Mouse (Mus musculus) intestine, embryonic 14.5 days (tissue): Measurements from ENCODE around the gene Wdr93. TPM values are rescaled to one million over a fixed set of nuclear protein-coding genes. Genes with fewer than 3 reads are reported as not detected.

Experiments
- ATAC-seq: fragments of 200-750 bp; cut with Nextera tagmentation; replicated peaks from 2 replicates; pipeline ENCODE4 v1.8.0; 2017; ENCODE audit warnings: low read depth, moderate number of reproducible peaks, moderate TSS enrichment, moderate library complexity; ENCODE audit not compliant: low FRiP score, low TSS enrichment
- DNase-seq: peaks from one replicate; pipeline ENCODE4 v3.0.0-alpha.2; 2018; ENCODE audit warnings: low spot score
- H3K27ac ChIP-seq: fragments of 300-500 bp; sonication (generic); 2 replicates; pipeline ENCODE4 v1.5.1; 2014; ENCODE audit warnings: low read depth, mild to moderate bottlenecking, control low read depth
- H3K27me3 ChIP-seq: fragments of 300-500 bp; sonication (generic); replicated peaks from 2 replicates; pipeline ENCODE4 v1.6.1; 2014; ENCODE audit warnings: low read length, control low read depth; ENCODE audit not compliant: control insufficient read depth, insufficient read depth
- H3K36me3 ChIP-seq: fragments of 300-500 bp; sonication (generic); 2 replicates; pipeline ENCODE4 v1.6.1; 2014; ENCODE audit warnings: low read length, control low read depth; ENCODE audit not compliant: control insufficient read depth, insufficient read depth
- H3K4me1 ChIP-seq: fragments of 300-500 bp; sonication (generic); replicated peaks from 2 replicates; pipeline ENCODE4 v1.6.1; 2014; ENCODE audit warnings: low read length, control low read depth, mixed read lengths; ENCODE audit not compliant: control insufficient read depth, insufficient read depth
- H3K4me2 ChIP-seq: fragments of 300-500 bp; sonication (generic); 2 replicates; pipeline ENCODE4 v1.6.1; 2014; ENCODE audit warnings: low read length
- H3K4me3 ChIP-seq: fragments of 300-500 bp; sonication (generic); 2 replicates; pipeline ENCODE4 v1.5.1; 2014; ENCODE audit warnings: low read depth, low read length, control low read depth, mixed read lengths
- H3K9ac ChIP-seq: fragments of 300-500 bp; sonication (generic); 2 replicates; pipeline ENCODE4 v1.6.1; 2014; ENCODE audit warnings: mild to moderate bottlenecking, low read length
- H3K9me3 ChIP-seq: fragments of 300-500 bp; sonication (generic); 2 replicates; pipeline ENCODE4 v1.6.1; 2016; ENCODE audit warnings: low read length, control low read depth; ENCODE audit not compliant: control insufficient read depth
- WGBS: fragments of 180-500 bp; shearing (Covaris S2); extraction: QIAGEN DNeasy Blood & Tissue Kit; methylation state at CpG from one replicate; pipeline ENCODE4 v1.1.7; 2014; 5-methylcytosine and 5-hydroxymethylcytosine counted together
- polyA plus RNA-seq: library from polyadenylated mRNA; unstranded; fragments of >200 nt; fragmentation: Nextera tagmentation; extraction: Ambion mirVana; gene quantifications from 2 replicates; pipeline ENCODE4 v1.2.1, GENCODE M21; 2014

The Wdr93 gene
- polyA plus RNA-seq, 1 experiment from 2014 or later: 0.18 TPM

DNA sequence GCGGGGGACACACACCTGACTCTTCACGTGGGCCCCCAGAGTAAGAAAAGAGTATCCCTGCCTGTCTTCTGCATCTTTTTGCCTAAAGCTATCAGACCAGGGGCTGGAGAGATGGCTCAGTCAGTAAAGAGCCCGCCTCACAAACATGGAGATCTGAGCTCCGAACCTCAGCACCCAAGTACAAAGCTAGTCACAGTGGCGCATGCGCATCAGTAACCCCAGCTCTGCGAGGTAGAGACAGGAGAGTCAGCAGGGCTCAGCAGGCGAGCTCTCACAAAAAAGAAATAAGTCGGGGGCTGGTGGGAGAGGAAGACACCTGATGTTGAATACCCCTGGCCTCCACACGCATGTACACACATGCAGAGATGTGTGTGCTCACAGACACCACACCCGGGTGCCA lies 77.0 kb downstream of the Wdr93 start:
- no peak for ATAC-seq
- no peak overlapping the region for H3K9ac ChIP-seq
- 0 out of 2 replicates have a peak, but pooled peaks cover 3% of the 10 kb centered on the region for H3K4me1 ChIP-seq
- 49% methylated on average over 11 of the region's 11 CpGs for WGBS
- H3K27ac ChIP-seq: peak overlapping the region; percentile 36; the same call in 1 of the 2 replicates
- H3K4me2 ChIP-seq: no peak overlapping the region
- DNase-seq: no peak
- H3K36me3 ChIP-seq: 0 out of 2 replicates have a peak, but pooled peaks cover 3% of the 10 kb centered on the region
- no peak overlapping the region for H3K4me3 ChIP-seq
- peaks cover 4% of the 10 kb centered on the region; the same call in 1 of the 2 replicates for H3K9me3 ChIP-seq
- 0 out of 2 replicates have a peak, but pooled peaks cover 4% of the 10 kb centered on the region for H3K27me3 ChIP-seq

DNA sequence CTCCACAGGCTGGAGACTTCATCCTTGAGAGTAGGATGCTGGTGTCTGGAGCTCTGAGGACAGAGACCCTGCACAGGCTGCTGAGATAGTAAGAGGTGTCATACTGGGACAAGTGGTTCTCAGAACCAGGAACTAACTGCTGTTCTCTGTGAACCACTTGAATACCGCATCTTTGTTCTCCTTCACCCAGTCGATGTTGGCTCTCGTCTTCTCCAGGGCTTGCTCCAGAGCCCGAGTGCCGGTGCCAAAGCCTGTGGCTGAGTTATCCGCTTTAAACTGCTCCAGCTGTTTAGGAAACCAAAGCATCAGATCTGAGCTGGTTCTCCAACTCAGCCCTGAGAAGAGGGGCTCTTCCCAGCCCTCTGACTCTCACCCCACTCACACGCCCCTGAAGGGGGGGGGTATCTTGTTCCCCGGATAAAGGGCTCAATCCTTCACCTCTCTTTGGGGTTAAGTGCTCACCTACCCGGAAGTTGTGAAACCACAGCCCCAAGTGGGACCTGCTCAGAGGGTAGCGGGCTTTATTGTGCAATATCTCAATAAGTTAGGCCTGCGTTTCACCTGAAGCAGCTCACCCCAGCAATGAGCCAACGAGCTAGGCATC lies 79.2 kb downstream of the Wdr93 start:
- DNase-seq (no peak), ATAC-seq (no peak)
- H3K4me3 ChIP-seq: no peak overlapping the region
- H3K4me1 ChIP-seq: 0 out of 2 replicates have a peak, but pooled peaks cover 3% of the 10 kb centered on the region
- H3K4me2 ChIP-seq: no peak overlapping the region
- peaks cover 4% of the 10 kb centered on the region; the same call in 1 of the 2 replicates for H3K9me3 ChIP-seq
- H3K9ac ChIP-seq: no peak overlapping the region
- 0 out of 2 replicates have a peak, but pooled peaks cover 3% of the 10 kb centered on the region for H3K27me3 ChIP-seq
- H3K27ac ChIP-seq: no peak overlapping the region
- 0 out of 2 replicates have a peak, but pooled peaks cover 3% of the 10 kb centered on the region for H3K36me3 ChIP-seq
- 84% methylated on average over 12 of the region's 12 CpGs for WGBS

DNA sequence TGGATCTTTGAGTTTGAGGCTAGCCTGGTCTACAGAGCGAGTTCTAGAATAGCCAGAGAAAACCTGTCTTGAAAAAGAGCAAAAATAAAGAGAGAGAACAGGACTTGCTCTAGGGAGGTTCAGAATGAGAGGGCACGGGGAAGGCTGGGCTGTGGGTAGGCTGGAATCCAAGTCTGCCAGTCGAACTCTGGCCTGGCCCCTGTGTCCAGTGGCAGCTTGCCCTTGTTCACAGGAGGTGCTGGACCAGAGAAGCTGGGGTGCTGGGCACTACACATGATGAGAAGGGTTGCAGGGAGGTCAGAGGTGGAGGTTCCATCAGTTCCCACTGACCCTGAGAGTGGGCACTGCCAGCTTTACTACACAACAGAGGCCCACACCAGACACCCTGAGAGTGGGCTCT lies 85.4 kb downstream of the Wdr93 start:
- Histone ChIP-seq H3K9ac (no peak overlapping the region), H3K27ac (no peak overlapping the region), H3K4me2 (no peak overlapping the region), H3K4me3 (no peak overlapping the region), H3K27me3 (no peaks in the 10 kb centered on the region), H3K9me3 (peaks cover 4% of the 10 kb centered on the region; the same call in 1 of the 2 replicates), H3K4me1 (peaks cover 5% of the 10 kb centered on the region; the same call in 1 of the 2 replicates), H3K36me3 (0 out of 2 replicates have a peak, but pooled peaks cover 3% of the 10 kb centered on the region)
- ATAC-seq (no peak), DNase-seq (no peak)
- 75% methylated on average over 3 of the region's 3 CpGs for WGBS

DNA sequence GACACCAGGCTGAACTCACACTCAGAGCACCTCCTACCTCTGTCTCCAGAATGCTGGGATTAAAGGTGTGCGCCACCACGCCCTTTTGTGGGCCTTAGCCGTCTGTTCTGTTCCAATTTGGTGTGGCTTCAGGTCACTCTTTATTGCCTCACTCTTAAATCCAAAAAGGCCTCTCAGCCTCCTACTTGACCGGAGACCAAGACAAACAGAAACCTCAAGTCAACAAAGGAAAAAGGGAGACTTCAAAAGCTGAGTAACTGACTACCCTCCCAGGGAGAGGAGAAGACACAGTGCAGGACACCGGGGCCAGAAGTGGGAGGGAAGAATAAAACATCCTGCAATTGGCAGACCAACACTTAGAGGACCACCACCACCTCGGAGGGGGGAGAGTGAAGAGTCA lies 88.2 kb downstream of the Wdr93 start:
- no peaks in the 10 kb centered on the region for H3K9me3 ChIP-seq
- no peak overlapping the region for H3K9ac ChIP-seq
- H3K36me3 ChIP-seq: no peaks in the 10 kb centered on the region
- peaks cover 5% of the 10 kb centered on the region; the same call in 1 of the 2 replicates for H3K4me1 ChIP-seq
- 35% methylated on average over 6 of the region's 6 CpGs for WGBS
- no peak overlapping the region for H3K4me3 ChIP-seq
- H3K27me3 ChIP-seq: no peaks in the 10 kb centered on the region
- H3K4me2 ChIP-seq: no peak overlapping the region
- DNase-seq (no peak), ATAC-seq (no peak)
- no peak overlapping the region for H3K27ac ChIP-seq

DNA sequence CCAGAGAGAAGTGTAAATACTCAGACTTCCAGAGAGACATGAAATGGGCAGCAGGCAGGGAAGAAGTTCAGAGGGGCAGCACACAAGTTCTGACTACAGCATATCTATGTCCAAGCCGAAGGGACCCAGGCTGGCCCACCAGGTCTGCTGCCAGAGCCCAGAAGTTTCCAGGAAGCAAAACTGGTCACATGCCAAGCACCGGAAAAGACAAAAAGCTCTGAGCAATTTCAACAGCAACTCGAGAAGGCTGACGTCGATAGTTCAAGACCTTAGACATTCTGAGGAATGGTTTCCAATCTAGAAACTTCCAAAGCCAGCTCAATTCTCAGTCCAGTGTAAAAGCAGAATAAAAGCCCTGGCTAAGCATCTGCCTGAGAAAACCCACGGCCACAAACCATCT lies 88.6 kb downstream of the Wdr93 start:
- Histone ChIP-seq H3K36me3 (no peaks in the 10 kb centered on the region), H3K9me3 (no peaks in the 10 kb centered on the region), H3K27me3 (no peaks in the 10 kb centered on the region), H3K4me3 (no peak overlapping the region), H3K4me2 (no peak overlapping the region), H3K27ac (no peak overlapping the region), H3K4me1 (peaks cover 5% of the 10 kb centered on the region; the same call in 1 of the 2 replicates), H3K9ac (no peak overlapping the region)
- ATAC-seq: no peak
- WGBS: 58% methylated on average over 6 of the region's 6 CpGs
- DNase-seq: no peak

DNA sequence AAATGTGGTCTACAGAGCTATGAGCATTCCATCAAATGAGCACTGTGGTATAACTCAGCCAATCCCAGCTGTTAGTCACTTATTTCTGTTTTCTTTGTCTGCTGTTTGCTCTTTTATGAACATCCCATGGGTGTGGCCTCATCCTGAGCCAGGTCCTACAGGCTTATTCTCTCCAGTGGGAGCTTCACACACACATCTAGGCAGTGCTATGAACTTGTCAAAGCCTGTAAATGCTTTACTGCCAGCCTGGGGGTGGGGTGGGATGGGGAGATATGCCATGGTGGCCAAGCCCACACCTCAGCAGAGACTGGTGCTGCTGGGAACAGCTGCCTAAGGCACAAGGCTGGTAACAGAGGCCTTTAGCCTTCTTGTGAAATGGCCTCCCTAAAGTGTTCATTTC lies 90.0 kb downstream of the Wdr93 start:
- Histone ChIP-seq H3K36me3 (0 out of 2 replicates have a peak, but pooled peaks cover 5% of the 10 kb centered on the region), H3K4me1 (peaks cover 5% of the 10 kb centered on the region; the same call in 1 of the 2 replicates), H3K27ac (no peak overlapping the region), H3K4me3 (no peak overlapping the region), H3K4me2 (no peak overlapping the region), H3K9ac (no peak overlapping the region), H3K27me3 (no peaks in the 10 kb centered on the region), H3K9me3 (no peaks in the 10 kb centered on the region)
- ATAC-seq (no peak), DNase-seq (no peak)

DNA sequence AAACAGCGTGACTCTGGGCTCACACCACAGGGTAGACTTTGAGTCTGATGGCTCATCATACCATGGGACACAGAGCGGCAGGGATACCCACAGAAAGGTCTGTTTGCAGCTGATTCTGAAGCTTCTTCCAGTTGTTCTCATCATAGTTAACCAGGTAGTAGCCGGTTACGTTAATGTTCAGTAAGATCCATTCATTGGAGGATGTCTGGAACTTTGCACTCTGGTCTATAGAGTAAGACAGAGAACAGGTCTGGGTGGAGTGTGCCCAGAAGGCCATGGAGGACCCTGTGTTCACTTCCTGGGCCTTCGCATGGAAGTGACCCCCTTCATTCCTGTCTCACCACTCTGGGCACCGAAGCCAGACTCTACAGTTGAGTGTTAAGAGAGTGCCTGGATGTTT lies 92.2 kb downstream of the Wdr93 start:
- no peak overlapping the region for H3K27ac ChIP-seq
- ATAC-seq: no peak
- no peak overlapping the region for H3K4me3 ChIP-seq
- no peaks in the 10 kb centered on the region for H3K27me3 ChIP-seq
- H3K36me3 ChIP-seq: 0 out of 2 replicates have a peak, but pooled peaks cover 9% of the 10 kb centered on the region
- no peak for DNase-seq
- no peaks in the 10 kb centered on the region for H3K9me3 ChIP-seq
- 96% methylated on average over 6 of the region's 6 CpGs for WGBS
- H3K4me2 ChIP-seq: no peak overlapping the region
- peaks cover 5% of the 10 kb centered on the region; the same call in 1 of the 2 replicates for H3K4me1 ChIP-seq
- H3K9ac ChIP-seq: no peak overlapping the region
